Mouse (Mus musculus) ovary, postnatal 10 days (tissue): ENCODE results near the gene Ppp1r12a.

Experiments
- DNase-seq: peaks from one replicate; pipeline ENCODE4 v3.0.0; 2022; ENCODE audit warnings: low spot score

Ppp1r12a gene

GRCm38 (mm10) chr10:108162297-108163020, 466 bp downstream of the Ppp1r12a start:
- peak; percentile 49 for DNase-seq

- DNase-seq: no peak
Measured at GRCm38 (mm10) chr10:108163021-108163410, 1.0 kb downstream of the Ppp1r12a start.

- DNase-seq: no peak
Measured at GRCm38 (mm10) chr10:108163451-108163850, 1.5 kb downstream of the Ppp1r12a start.

- no peak for DNase-seq
Measured at GRCm38 (mm10) chr10:108167823-108168222, 5.8 kb downstream of the Ppp1r12a start.

- no peak for DNase-seq
Measured at GRCm38 (mm10) chr10:108170818-108171217, 8.8 kb downstream of the Ppp1r12a start.

GRCm38 (mm10) chr10:108171637-108172036, 9.6 kb downstream of the Ppp1r12a start:
- DNase-seq: no peak

GRCm38 (mm10) chr10:108172817-108173563, 11.0 kb downstream of the Ppp1r12a start:
- no peak for DNase-seq

GRCm38 (mm10) chr10:108174107-108174506, 12.1 kb downstream of the Ppp1r12a start:
- DNase-seq: no peak

- DNase-seq: no peak
Measured at GRCm38 (mm10) chr10:108175885-108176284, 13.9 kb downstream of the Ppp1r12a start.

GRCm38 (mm10) chr10:108178285-108178848, 16.4 kb downstream of the Ppp1r12a start:
- no peak for DNase-seq

- DNase-seq: no peak
Measured at GRCm38 (mm10) chr10:108179404-108179803, 17.4 kb downstream of the Ppp1r12a start.

- no peak for DNase-seq
Measured at GRCm38 (mm10) chr10:108180313-108180712, 18.3 kb downstream of the Ppp1r12a start.

GRCm38 (mm10) chr10:108181893-108182292, 19.9 kb downstream of the Ppp1r12a start:
- no peak for DNase-seq

- DNase-seq: no peak
Measured at GRCm38 (mm10) chr10:108182386-108182785, 20.4 kb downstream of the Ppp1r12a start.

GRCm38 (mm10) chr10:108184763-108185162, 22.8 kb downstream of the Ppp1r12a start:
- DNase-seq: no peak

GRCm38 (mm10) chr10:108185265-108185664, 23.3 kb downstream of the Ppp1r12a start:
- no peak for DNase-seq

GRCm38 (mm10) chr10:108189303-108189702, 27.3 kb downstream of the Ppp1r12a start:
- no peak for DNase-seq

- DNase-seq: no peak
Measured at GRCm38 (mm10) chr10:108189986-108190385, 28.0 kb downstream of the Ppp1r12a start.

GRCm38 (mm10) chr10:108190626-108191025, 28.6 kb downstream of the Ppp1r12a start:
- no peak for DNase-seq

- no peak for DNase-seq
Measured at GRCm38 (mm10) chr10:108191381-108191787, 29.4 kb downstream of the Ppp1r12a start.

GRCm38 (mm10) chr10:108192306-108192705, 30.3 kb downstream of the Ppp1r12a start:
- DNase-seq: no peak

GRCm38 (mm10) chr10:108196124-108196523, 34.1 kb downstream of the Ppp1r12a start:
- DNase-seq: no peak

GRCm38 (mm10) chr10:108197498-108197897, 35.5 kb downstream of the Ppp1r12a start:
- no peak for DNase-seq
